Mouse (Mus musculus): ENCODE results near the gene Unc79.

Unc79 gene

GRCm38 (mm10) chr12:102948778-102949394, at the start of gene Unc79:
Unc79 (plus strand) TSS chr12:102948859.
- Histone ChIP-seq H3K9me3 (ENCODE audit: low read length) (no peaks in the 10 kb centered on the region), H3K4me3 (replicated peaks; ENCODE audit: low read length) (peak within 1 kb of the TSS; percentile 86), H3K4me1 (replicated peaks; ENCODE audit: low read depth, low read length) (peaks cover 18% of the 10 kb centered on the region), H3K27me3 (ENCODE audit: insufficient read depth, low read length) (peaks cover 33% of the 10 kb centered on the region), H3K36me3 (ENCODE audit: insufficient read depth, low read length) (no peaks in the 10 kb centered on the region)
- no peak for TF ChIP-seq NANOG (IDR thresholded peaks at IDR 0.05; ENCODE audit: borderline replicate concordance, low read length)
- TF ChIP-seq POU5F1 (IDR thresholded peaks at IDR 0.05; ENCODE audit: borderline replicate concordance, low read length) = no peak
- TF ChIP-seq CTCF (conservative IDR thresholded peaks at IDR 0.05; ENCODE audit: low read length) = no peak

GRCm38 (mm10) chr12:102899091-102899490, 49.6 kb upstream of the Unc79 start, which contains the start of gene Cox8c:
Cox8c (plus strand) TSS chr12:102899316.
- peak within 1 kb of the TSS; percentile 58 for H3K4me3 ChIP-seq (replicated peaks; ENCODE audit: low read length)
- H3K4me1 ChIP-seq (replicated peaks; ENCODE audit: low read depth, low read length) = peaks cover 8% of the 10 kb centered on the region
- no peaks in the 10 kb centered on the region for H3K9me3 ChIP-seq (ENCODE audit: low read length)
- peaks cover 35% of the 10 kb centered on the region for H3K27me3 ChIP-seq (ENCODE audit: insufficient read depth, low read length)
- no peaks in the 10 kb centered on the region for H3K36me3 ChIP-seq (ENCODE audit: insufficient read depth, low read length)
- no peak for TF ChIP-seq CTCF (conservative IDR thresholded peaks at IDR 0.05; ENCODE audit: low read length)
- no peak for TF ChIP-seq NANOG (IDR thresholded peaks at IDR 0.05; ENCODE audit: borderline replicate concordance, low read length)
- no peak for TF ChIP-seq POU5F1 (IDR thresholded peaks at IDR 0.05; ENCODE audit: borderline replicate concordance, low read length)

GRCm38 (mm10) chr12:102908191-102908590, 40.5 kb upstream of the Unc79 start:
- no peaks in the 10 kb centered on the region for H3K36me3 ChIP-seq (ENCODE audit: insufficient read depth, low read length)
- H3K4me3 ChIP-seq (replicated peaks; ENCODE audit: low read length) = no peak overlapping the region
- no peak for TF ChIP-seq CTCF (conservative IDR thresholded peaks at IDR 0.05; ENCODE audit: low read length)
- TF ChIP-seq POU5F1 (IDR thresholded peaks at IDR 0.05; ENCODE audit: borderline replicate concordance, low read length) = no peak
- no peak for TF ChIP-seq NANOG (IDR thresholded peaks at IDR 0.05; ENCODE audit: borderline replicate concordance, low read length)
- H3K27me3 ChIP-seq (ENCODE audit: insufficient read depth, low read length) = peaks cover 7% of the 10 kb centered on the region
- H3K4me1 ChIP-seq (replicated peaks; ENCODE audit: low read depth, low read length) = no peaks in the 10 kb centered on the region
- no peaks in the 10 kb centered on the region for H3K9me3 ChIP-seq (ENCODE audit: low read length)

GRCm38 (mm10) chr12:102916073-102916472, 32.6 kb upstream of the Unc79 start:
- Histone ChIP-seq H3K27me3 (ENCODE audit: insufficient read depth, low read length) (peaks cover 3% of the 10 kb centered on the region; the same call in 1 of the 2 replicates), H3K9me3 (ENCODE audit: low read length) (no peaks in the 10 kb centered on the region), H3K4me1 (replicated peaks; ENCODE audit: low read depth, low read length) (no peaks in the 10 kb centered on the region), H3K4me3 (replicated peaks; ENCODE audit: low read length) (no peak overlapping the region), H3K36me3 (ENCODE audit: insufficient read depth, low read length) (no peaks in the 10 kb centered on the region)
- no peak for TF ChIP-seq CTCF (conservative IDR thresholded peaks at IDR 0.05; ENCODE audit: low read length)
- no peak for TF ChIP-seq NANOG (IDR thresholded peaks at IDR 0.05; ENCODE audit: borderline replicate concordance, low read length)
- no peak for TF ChIP-seq POU5F1 (IDR thresholded peaks at IDR 0.05; ENCODE audit: borderline replicate concordance, low read length)

DNA sequence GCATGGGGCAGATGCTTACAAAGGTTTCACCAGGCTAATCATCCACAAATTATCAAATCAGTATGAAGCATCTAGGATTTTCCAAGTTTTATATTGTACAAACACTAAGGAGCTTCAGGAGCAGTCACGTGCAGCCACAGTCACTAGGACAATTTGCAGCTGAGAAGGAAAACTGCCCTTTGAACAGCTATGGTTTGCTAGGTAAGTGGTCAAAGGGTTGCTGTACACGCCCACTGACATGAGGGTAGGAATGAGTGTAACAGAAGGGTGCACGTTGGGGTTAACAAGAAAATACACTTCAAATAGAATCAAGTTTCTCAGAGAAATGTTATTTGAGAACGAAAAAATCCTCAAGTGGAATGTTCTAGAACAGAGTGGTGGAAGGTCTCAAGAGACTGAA, 18.9 kb upstream of the Unc79 start:
- Histone ChIP-seq H3K4me1 (replicated peaks; ENCODE audit: low read depth, low read length) (peaks cover 12% of the 10 kb centered on the region), H3K4me3 (replicated peaks; ENCODE audit: low read length) (no peak overlapping the region), H3K36me3 (ENCODE audit: insufficient read depth, low read length) (no peaks in the 10 kb centered on the region), H3K27me3 (ENCODE audit: insufficient read depth, low read length) (peaks cover 28% of the 10 kb centered on the region), H3K9me3 (ENCODE audit: low read length) (0 out of 2 replicates have a peak, but pooled peaks cover 2% of the 10 kb centered on the region)
- TF ChIP-seq NANOG (IDR thresholded peaks at IDR 0.05; ENCODE audit: borderline replicate concordance, low read length) = no peak
- TF ChIP-seq CTCF (conservative IDR thresholded peaks at IDR 0.05; ENCODE audit: low read length) = no peak
- no peak for TF ChIP-seq POU5F1 (IDR thresholded peaks at IDR 0.05; ENCODE audit: borderline replicate concordance, low read length)

GRCm38 (mm10) chr12:102930335-102930734, 18.3 kb upstream of the Unc79 start:
- peaks cover 12% of the 10 kb centered on the region for H3K4me1 ChIP-seq (replicated peaks; ENCODE audit: low read depth, low read length)
- peaks cover 24% of the 10 kb centered on the region for H3K27me3 ChIP-seq (ENCODE audit: insufficient read depth, low read length)
- H3K36me3 ChIP-seq (ENCODE audit: insufficient read depth, low read length) = no peaks in the 10 kb centered on the region
- TF ChIP-seq NANOG (IDR thresholded peaks at IDR 0.05; ENCODE audit: borderline replicate concordance, low read length) = peak; percentile 60; the same call in 1 of the 2 replicates
- TF ChIP-seq POU5F1 (IDR thresholded peaks at IDR 0.05; ENCODE audit: borderline replicate concordance, low read length) = no peak
- no peaks in the 10 kb centered on the region for H3K9me3 ChIP-seq (ENCODE audit: low read length)
- no peak overlapping the region for H3K4me3 ChIP-seq (replicated peaks; ENCODE audit: low read length)

- Histone ChIP-seq H3K4me3 (replicated peaks; ENCODE audit: low read length) (no peak overlapping the region), H3K27me3 (ENCODE audit: insufficient read depth, low read length) (peaks cover 21% of the 10 kb centered on the region), H3K9me3 (ENCODE audit: low read length) (no peaks in the 10 kb centered on the region), H3K4me1 (replicated peaks; ENCODE audit: low read depth, low read length) (peaks cover 12% of the 10 kb centered on the region), H3K36me3 (ENCODE audit: insufficient read depth, low read length) (no peaks in the 10 kb centered on the region)
- TF ChIP-seq NANOG (IDR thresholded peaks at IDR 0.05; ENCODE audit: borderline replicate concordance, low read length) (no peak), CTCF (conservative IDR thresholded peaks at IDR 0.05; ENCODE audit: low read length) (no peak), POU5F1 (IDR thresholded peaks at IDR 0.05; ENCODE audit: borderline replicate concordance, low read length) (no peak)
Measured at GRCm38 (mm10) chr12:102930789-102931188, 17.9 kb upstream of the Unc79 start.

- Histone ChIP-seq H3K36me3 (ENCODE audit: insufficient read depth, low read length) (no peaks in the 10 kb centered on the region), H3K9me3 (ENCODE audit: low read length) (no peaks in the 10 kb centered on the region), H3K27me3 (ENCODE audit: insufficient read depth, low read length) (peaks cover 15% of the 10 kb centered on the region), H3K4me1 (replicated peaks; ENCODE audit: low read depth, low read length) (peaks cover 17% of the 10 kb centered on the region), H3K4me3 (replicated peaks; ENCODE audit: low read length) (no peak overlapping the region)
- TF ChIP-seq POU5F1 (IDR thresholded peaks at IDR 0.05; ENCODE audit: borderline replicate concordance, low read length) = no peak
- TF ChIP-seq CTCF (conservative IDR thresholded peaks at IDR 0.05; ENCODE audit: low read length) = no peak
- no peak for TF ChIP-seq NANOG (IDR thresholded peaks at IDR 0.05; ENCODE audit: borderline replicate concordance, low read length)
Measured at GRCm38 (mm10) chr12:102935892-102936291, 12.8 kb upstream of the Unc79 start.

DNA sequence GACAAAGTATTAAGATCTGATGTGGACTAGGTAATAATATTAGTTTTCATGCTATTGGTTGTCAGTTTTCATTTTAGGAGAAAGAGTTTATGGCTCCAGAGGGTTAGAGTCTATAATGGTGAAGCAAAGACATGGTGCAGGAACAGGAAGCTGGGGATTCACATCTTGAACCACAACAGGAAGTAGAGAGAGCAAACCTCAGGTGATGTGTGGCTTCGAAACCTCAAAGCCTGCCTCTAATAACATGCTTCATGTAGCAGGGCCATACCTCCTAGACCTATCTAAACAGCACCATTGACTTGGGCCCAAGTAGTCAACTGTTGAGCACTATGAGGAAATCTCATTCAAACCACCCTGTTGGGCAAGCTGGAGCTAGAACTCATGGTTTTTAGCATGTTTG, 3.1 kb upstream of the Unc79 start:
- Histone ChIP-seq H3K4me1 (replicated peaks; ENCODE audit: low read depth, low read length) (peaks cover 19% of the 10 kb centered on the region), H3K36me3 (ENCODE audit: insufficient read depth, low read length) (no peaks in the 10 kb centered on the region), H3K9me3 (ENCODE audit: low read length) (no peaks in the 10 kb centered on the region), H3K27me3 (ENCODE audit: insufficient read depth, low read length) (peaks cover 30% of the 10 kb centered on the region), H3K4me3 (replicated peaks; ENCODE audit: low read length) (no peak overlapping the region)
- no peak for TF ChIP-seq POU5F1 (IDR thresholded peaks at IDR 0.05; ENCODE audit: borderline replicate concordance, low read length)
- no peak for TF ChIP-seq NANOG (IDR thresholded peaks at IDR 0.05; ENCODE audit: borderline replicate concordance, low read length)
- TF ChIP-seq CTCF (conservative IDR thresholded peaks at IDR 0.05; ENCODE audit: low read length) = no peak

Measured in E14TG2a.4 (cell line).